Mouse (Mus musculus) kidney, adult 2 months (tissue): ENCODE measurements around the gene Scgn. TPM values are rescaled to one million over a fixed set of nuclear protein-coding genes. Genes with fewer than 3 reads are reported as not detected.

Source experiments
- DNase-seq: peaks from one replicate; pipeline ENCODE4 v3.0.0; 2021
- H3K27ac ChIP-seq: fragments of 200-500 bp; 2 replicates; pipeline ENCODE4 v1.5.1; 2012; ENCODE audit warnings: low read depth, low read length, control low read depth, inconsistent platforms; ENCODE audit not compliant: insufficient read depth
- H3K27me3 ChIP-seq: fragments of 200-500 bp; replicated peaks from 2 replicates; pipeline ENCODE4 v1.6.1; 2012; ENCODE audit warnings: mild to moderate bottlenecking, moderate library complexity, low read length, inconsistent platforms; ENCODE audit not compliant: control insufficient read depth, insufficient read depth
- H3K36me3 ChIP-seq: fragments of 200-500 bp; 2 replicates; pipeline ENCODE4 v1.6.1; 2012; ENCODE audit warnings: mild to moderate bottlenecking, moderate library complexity, low read length, inconsistent platforms; ENCODE audit not compliant: control insufficient read depth, insufficient read depth
- H3K4me1 ChIP-seq: fragments of 200-500 bp; 2 replicates; pipeline ENCODE4 v1.6.1; 2011; ENCODE audit warnings: low read length; ENCODE audit not compliant: control insufficient read depth, insufficient read depth
- H3K4me3 ChIP-seq: fragments of 200-500 bp; 2 replicates; pipeline ENCODE4 v1.5.1; 2011; ENCODE audit warnings: mild to moderate bottlenecking, low read depth, low read length, control low read depth; ENCODE audit not compliant: insufficient read depth
- CTCF ChIP-seq: fragments of 200-500 bp; conservative IDR thresholded peaks from 2 replicates; pipeline ENCODE4 v1.5.1; 2011; ENCODE audit warnings: low read depth, mild to moderate bottlenecking, control low read depth, low read length, moderate library complexity, mixed read lengths; ENCODE audit not compliant: insufficient read depth, insufficient read length
- POLR2A ChIP-seq: fragments of 200-500 bp; IDR thresholded peaks from one replicate; pipeline ENCODE4 v1.6.1; 2011; ENCODE audit warnings: low read depth, low read length, control low read depth
- WGBS: fragments of 180-500 bp; shearing (Covaris S2); methylation state at CpG from one replicate; pipeline ENCODE4 v1.1.7; 2018; 5-methylcytosine and 5-hydroxymethylcytosine counted together
- polyA plus RNA-seq: library from polyadenylated mRNA; depleted of rRNA; stranded (reverse); fragments of >200 nt; gene quantifications from 2 replicates; pipeline ENCODE4 v1.2.3, GENCODE M21; 2012

Scgn gene
- polyA plus RNA-seq, 1 experiment, result not detected

DNA sequence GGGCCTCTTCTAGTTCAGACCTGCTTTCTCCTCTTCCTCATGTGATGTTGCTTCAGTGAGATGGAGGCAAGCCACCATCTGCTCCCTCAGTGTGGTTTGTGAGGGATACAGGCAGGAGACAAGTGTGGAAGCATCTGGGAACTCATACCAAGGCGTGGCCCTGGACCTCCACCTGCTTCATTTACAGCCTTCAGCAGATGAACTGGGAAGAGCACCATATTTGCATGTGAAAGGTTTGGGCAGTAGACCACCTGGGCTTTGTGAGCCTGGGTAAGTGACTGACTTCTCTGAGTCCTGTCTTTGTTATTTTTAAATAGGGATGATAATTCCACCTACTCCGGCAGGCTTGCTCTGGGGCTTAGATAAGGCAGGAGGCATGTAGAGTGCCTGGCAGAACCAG, 10.8 kb upstream of the Scgn start:
- no peaks in the 10 kb centered on the region for H3K36me3 ChIP-seq
- no peak overlapping the region for H3K4me3 ChIP-seq
- DNase-seq, result no peak
- no peak for TF ChIP-seq POLR2A
- 64% methylated on average over 2 of the region's 2 CpGs for WGBS
- no peaks in the 10 kb centered on the region for H3K4me1 ChIP-seq
- no peaks in the 10 kb centered on the region for H3K27me3 ChIP-seq
- H3K27ac ChIP-seq, result no peak overlapping the region

DNA sequence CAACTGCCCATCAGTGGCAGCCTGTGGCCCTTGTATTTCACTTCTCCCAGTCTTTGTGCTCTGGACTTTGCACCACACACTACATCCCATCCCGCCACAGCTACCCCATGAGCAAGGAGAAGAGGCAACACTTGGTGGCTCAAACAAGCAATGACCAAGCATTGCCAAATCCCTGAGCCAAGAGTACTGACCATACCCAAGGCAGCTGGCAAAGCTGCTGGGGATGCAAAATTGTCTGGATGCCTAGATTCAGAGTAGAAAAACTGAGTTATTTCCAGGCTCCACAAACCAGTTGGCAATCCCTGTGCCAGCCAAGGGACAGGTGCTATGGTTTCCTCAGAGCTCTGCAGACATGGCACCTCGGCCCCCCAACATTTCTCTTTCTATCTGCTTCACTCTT, 10.1 kb upstream of the Scgn start:
- Histone ChIP-seq H3K36me3 (no peaks in the 10 kb centered on the region), H3K4me3 (no peak overlapping the region), H3K4me1 (no peaks in the 10 kb centered on the region), H3K27me3 (no peaks in the 10 kb centered on the region), H3K27ac (no peak overlapping the region)
- 87% methylated on average over 2 of the region's 2 CpGs for WGBS
- no peak for TF ChIP-seq POLR2A
- TF ChIP-seq CTCF, result no peak
- DNase-seq, result no peak

DNA sequence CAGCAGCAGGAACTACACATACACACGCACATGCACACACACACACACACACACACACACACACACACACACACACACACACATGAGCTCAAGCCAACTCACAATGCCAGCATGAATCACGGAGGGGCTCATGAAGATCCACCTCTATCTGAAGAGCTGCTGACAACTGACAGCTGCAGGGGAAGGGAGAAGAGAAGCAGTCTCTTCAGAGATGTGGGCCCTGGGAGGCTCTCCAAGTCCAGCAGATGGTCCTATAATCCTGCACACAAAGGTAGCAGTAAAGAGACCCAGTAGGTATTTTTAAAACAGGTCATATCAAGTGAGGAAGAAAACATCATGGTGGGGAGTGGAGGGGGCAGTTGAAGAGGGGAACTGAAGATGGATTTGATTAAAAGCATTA, 7.8 kb upstream of the Scgn start:
- no peaks in the 10 kb centered on the region for H3K27me3 ChIP-seq
- TF ChIP-seq POLR2A (no peak), CTCF (no peak)
- no peak for DNase-seq
- H3K27ac ChIP-seq, result no peak overlapping the region
- no peaks in the 10 kb centered on the region for H3K4me1 ChIP-seq
- 87% methylated on average over 1 of the region's 2 CpGs for WGBS
- no peaks in the 10 kb centered on the region for H3K36me3 ChIP-seq
- no peak overlapping the region for H3K4me3 ChIP-seq

DNA sequence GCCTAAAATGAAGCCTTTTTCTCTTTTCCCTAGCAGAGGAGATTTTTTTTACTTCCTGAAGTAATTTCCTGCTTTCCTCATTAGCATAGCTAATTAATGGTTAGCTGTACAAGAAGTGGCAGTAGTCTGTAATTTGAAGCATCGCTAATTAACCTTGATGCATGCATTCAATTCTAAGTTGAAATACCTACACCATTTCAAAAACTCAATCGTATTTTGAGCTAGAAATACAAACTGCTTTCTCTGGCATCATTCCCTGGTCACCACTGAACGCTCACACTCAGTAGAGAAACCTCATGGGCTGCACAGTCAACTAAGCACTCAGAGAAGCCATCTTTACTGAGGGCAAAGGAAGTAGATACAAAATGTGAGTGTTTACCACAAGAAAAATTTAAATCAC, 3.7 kb upstream of the Scgn start:
- DNase-seq, result no peak
- TF ChIP-seq POLR2A (no peak), CTCF (no peak)
- H3K4me3 ChIP-seq, result no peak overlapping the region
- H3K36me3 ChIP-seq, result no peaks in the 10 kb centered on the region
- 57% methylated on average over 3 of the region's 3 CpGs for WGBS
- no peaks in the 10 kb centered on the region for H3K4me1 ChIP-seq
- H3K27ac ChIP-seq, result no peak overlapping the region
- H3K27me3 ChIP-seq, result no peaks in the 10 kb centered on the region

DNA sequence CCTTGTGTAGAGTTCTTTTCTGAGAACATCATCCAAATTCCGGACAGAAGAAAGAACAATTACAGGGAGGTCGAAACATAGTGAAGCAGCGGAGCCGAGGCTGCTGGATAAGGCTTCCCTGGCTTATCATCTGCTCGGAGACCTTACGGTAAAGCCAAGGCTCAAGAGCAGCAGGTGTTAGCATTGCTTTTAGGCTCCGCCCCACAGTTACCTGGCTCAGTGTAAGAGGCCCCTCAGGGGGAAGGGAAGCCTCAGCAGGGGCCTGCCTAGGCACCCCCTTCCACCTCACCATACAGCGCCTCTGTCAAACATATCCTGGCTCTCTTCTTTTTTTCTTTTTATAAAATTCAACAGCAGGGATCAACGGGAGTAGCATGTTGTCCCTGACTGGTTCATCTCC, 3.0 kb upstream of the Scgn start:
- WGBS, result 15% methylated on average over 9 of the region's 9 CpGs
- DNase-seq, result no peak
- TF ChIP-seq CTCF (no peak), POLR2A (no peak)
- Histone ChIP-seq H3K27ac (no peak overlapping the region), H3K27me3 (no peaks in the 10 kb centered on the region), H3K4me1 (no peaks in the 10 kb centered on the region), H3K4me3 (no peak overlapping the region), H3K36me3 (no peaks in the 10 kb centered on the region)

DNA sequence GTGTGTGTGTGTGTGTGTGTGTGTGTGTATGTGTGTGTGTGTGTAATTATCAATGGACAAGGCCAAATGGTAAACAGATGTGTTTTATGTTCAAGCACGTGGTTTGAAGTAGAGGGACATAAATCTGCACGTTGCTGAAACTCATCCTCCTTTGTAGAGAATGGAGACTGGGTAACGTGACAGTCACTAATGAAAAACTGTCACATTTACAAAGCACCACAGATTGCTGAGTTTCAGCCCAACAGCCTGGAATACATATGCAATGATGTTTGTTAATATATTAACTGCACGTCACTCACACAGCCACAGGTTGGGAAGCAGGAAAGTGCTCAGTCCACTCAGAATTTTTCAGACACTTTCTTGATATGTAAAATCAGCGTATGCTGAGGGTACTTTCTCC, 563 bp downstream of the Scgn start:
- 31% methylated on average over 5 of the region's 5 CpGs for WGBS
- no peaks in the 10 kb centered on the region for H3K27me3 ChIP-seq
- H3K36me3 ChIP-seq, result no peaks in the 10 kb centered on the region
- DNase-seq, result no peak
- H3K4me1 ChIP-seq, result no peaks in the 10 kb centered on the region
- no peak overlapping the region for H3K4me3 ChIP-seq
- H3K27ac ChIP-seq, result no peak overlapping the region
- TF ChIP-seq CTCF (no peak), POLR2A (no peak)

DNA sequence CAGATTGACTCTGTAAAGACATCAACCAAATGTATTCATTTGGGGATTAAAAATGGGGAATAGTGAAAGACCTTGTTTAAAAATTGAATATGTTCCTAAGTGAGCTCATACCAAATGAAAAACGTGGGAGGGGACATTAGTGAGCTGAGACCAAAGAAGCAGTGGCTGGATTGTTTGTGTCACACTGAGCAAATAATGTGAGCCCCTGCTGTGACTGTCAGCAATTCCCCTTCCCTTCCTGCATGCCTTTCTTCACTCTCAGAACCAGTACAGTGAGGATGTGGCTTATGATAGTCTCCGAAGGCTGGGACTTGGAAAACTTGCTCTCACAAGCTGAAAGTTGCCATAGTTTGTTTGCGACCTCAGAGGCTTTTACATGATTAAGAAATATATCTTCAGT, 5.9 kb downstream of the Scgn start:
- WGBS, result 69% methylated on average over 3 of the region's 3 CpGs
- no peak overlapping the region for H3K4me3 ChIP-seq
- H3K27me3 ChIP-seq, result no peaks in the 10 kb centered on the region
- TF ChIP-seq CTCF, result no peak
- no peak for TF ChIP-seq POLR2A
- H3K36me3 ChIP-seq, result no peaks in the 10 kb centered on the region
- no peak overlapping the region for H3K27ac ChIP-seq
- DNase-seq, result no peak
- no peaks in the 10 kb centered on the region for H3K4me1 ChIP-seq

DNA sequence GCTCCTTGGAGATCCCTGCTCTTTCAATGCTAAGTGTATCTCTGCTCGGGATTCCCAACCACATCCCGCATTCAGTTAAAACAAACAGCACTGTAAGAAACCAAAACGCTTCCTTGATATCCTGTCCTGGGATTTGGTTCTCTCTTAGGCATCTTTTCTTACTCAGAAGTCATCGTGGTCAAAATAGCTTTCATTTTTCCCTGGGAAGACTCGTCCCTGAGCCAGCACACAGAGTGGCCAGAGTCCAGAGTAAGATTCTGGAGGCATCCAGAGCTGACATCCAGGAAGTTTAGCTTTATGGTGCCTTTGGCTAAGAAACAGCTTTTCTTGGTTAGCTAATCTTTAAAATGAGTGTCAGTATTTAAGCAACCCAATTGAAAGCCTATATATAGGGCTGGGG, 18.7 kb downstream of the Scgn start:
- WGBS, result 52% methylated on average over 5 of the region's 5 CpGs
- no peak overlapping the region for H3K4me3 ChIP-seq
- TF ChIP-seq CTCF (no peak), POLR2A (no peak)
- H3K27me3 ChIP-seq, result no peaks in the 10 kb centered on the region
- H3K27ac ChIP-seq, result no peak overlapping the region
- no peak for DNase-seq
- no peaks in the 10 kb centered on the region for H3K4me1 ChIP-seq
- no peaks in the 10 kb centered on the region for H3K36me3 ChIP-seq
